Mouse (Mus musculus): ENCODE data around the gene Igf1r. TPM values are rescaled to one million over a fixed set of nuclear protein-coding genes. Genes with fewer than 3 reads are reported as not detected.
A peak's percentile ranks its signal among the peaks of the same experiment; 100 is the strongest.

The Igf1r gene
- polyA plus RNA-seq, 1 experiment from 2014 or later = 15.2 TPM

DNA sequence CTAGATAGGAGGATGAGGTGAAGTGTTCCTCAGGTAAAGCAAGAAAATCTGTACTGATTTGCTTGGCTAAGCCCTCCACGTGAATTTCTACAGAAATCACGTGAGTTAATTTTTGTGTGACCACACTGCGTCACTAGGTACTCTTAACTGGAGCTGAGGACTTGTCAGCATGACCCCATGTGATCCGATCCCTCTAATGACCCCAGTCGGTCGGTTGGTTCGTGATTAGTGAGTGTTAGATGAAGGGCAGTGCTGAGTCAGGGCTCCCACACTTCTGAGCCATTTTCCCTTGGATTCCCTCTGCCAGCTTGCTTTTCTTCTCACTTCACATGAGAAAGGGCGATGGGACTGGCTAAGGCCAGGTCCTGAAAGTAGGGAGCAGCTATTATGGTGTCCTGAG, 86.2 kb downstream of the Igf1r start:
- no peak for ATAC-seq
- Histone ChIP-seq H3K4me1 (replicated peaks) (no peaks in the 10 kb centered on the region), H3K27me3 (replicated peaks) (no peaks in the 10 kb centered on the region), H3K4me3 (replicated peaks) (no peak overlapping the region), H3K9ac (no peak overlapping the region), H3K9me3 (no peaks in the 10 kb centered on the region), H3K4me2 (replicated peaks) (no peak overlapping the region), H3K27ac (no peak overlapping the region), H3K36me3 (no peaks in the 10 kb centered on the region)
- 75% methylated on average over 8 of the region's 8 CpGs for WGBS

DNA sequence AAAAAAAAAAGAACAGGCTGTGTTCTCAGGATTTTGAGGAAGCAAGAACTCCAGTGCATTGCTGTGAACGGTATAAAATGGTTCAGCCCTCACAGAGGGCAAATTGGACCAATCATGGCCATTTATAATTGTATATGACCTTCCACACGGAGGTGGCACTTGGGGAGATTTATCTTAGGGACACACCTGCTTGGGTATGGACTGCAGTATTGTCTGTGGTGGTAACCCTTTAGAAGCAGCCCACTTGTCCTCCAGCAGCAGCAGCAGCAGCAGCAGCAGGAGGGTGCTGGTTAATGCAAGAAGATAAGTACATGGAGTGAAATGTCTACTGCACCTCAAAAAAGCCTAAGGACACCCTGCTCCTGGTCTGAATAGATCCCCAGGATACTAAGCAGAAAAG, 86.9 kb downstream of the Igf1r start:
- Histone ChIP-seq H3K9ac (no peak overlapping the region), H3K9me3 (no peaks in the 10 kb centered on the region), H3K36me3 (no peaks in the 10 kb centered on the region), H3K4me2 (replicated peaks) (no peak overlapping the region), H3K27ac (no peak overlapping the region), H3K4me3 (replicated peaks) (no peak overlapping the region), H3K4me1 (replicated peaks) (no peaks in the 10 kb centered on the region), H3K27me3 (replicated peaks) (no peaks in the 10 kb centered on the region)
- 46% methylated on average over 2 of the region's 2 CpGs for WGBS
- no peak for ATAC-seq

DNA sequence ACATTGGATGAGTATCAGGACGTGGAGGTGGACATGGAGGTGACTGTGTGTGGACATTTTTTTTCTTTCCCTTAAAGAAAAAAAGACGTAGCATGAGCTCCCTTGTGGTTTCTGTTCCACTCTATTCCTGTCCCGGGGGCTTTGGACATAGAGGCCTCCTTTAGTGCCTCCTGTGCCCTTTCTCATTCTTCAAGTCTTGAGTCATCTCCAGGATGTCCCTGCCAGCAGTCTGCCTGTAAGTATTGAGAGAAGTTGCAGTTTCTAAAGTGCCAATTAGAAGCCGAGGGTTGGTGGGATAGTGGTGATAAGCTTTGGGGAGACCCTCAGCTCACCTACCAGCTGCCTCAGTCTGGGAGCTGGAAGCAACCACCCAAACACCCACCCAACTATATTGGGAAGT, 92.0 kb downstream of the Igf1r start:
- H3K9me3 ChIP-seq = no peaks in the 10 kb centered on the region
- WGBS = 81% methylated on average over 4 of the region's 4 CpGs
- H3K9ac ChIP-seq = no peak overlapping the region
- H3K36me3 ChIP-seq = no peaks in the 10 kb centered on the region
- ATAC-seq = no peak
- no peak overlapping the region for H3K4me2 ChIP-seq (replicated peaks)
- no peak overlapping the region for H3K4me3 ChIP-seq (replicated peaks)
- H3K27ac ChIP-seq = no peak overlapping the region
- no peaks in the 10 kb centered on the region for H3K4me1 ChIP-seq (replicated peaks)
- H3K27me3 ChIP-seq (replicated peaks) = no peaks in the 10 kb centered on the region

DNA sequence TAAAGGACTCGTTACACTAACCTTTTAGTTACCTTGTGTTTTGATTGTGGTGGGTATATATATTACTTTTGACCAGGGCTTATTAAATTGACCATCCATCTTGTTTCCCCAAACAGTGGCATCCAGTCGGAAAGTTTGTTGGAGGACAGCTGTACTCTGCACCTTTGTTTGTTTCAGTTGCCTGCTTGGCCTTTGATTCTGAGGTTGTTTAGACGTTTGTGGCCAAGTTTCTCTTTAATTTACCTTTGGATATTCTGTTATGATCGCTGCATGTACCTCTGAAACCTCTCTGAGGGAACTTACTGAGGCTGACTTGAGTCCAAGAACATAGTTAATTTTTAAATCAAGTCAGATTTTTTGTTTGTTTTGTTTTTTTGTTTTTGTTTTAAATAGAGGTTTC, 94.5 kb downstream of the Igf1r start:
- Histone ChIP-seq H3K4me1 (replicated peaks) (no peaks in the 10 kb centered on the region), H3K27me3 (replicated peaks) (no peaks in the 10 kb centered on the region), H3K9ac (no peak overlapping the region), H3K4me2 (replicated peaks) (no peak overlapping the region), H3K27ac (no peak overlapping the region), H3K4me3 (replicated peaks) (no peak overlapping the region), H3K36me3 (no peaks in the 10 kb centered on the region), H3K9me3 (no peaks in the 10 kb centered on the region)
- no peak for ATAC-seq
- 56% methylated on average over 4 of the region's 4 CpGs for WGBS

DNA sequence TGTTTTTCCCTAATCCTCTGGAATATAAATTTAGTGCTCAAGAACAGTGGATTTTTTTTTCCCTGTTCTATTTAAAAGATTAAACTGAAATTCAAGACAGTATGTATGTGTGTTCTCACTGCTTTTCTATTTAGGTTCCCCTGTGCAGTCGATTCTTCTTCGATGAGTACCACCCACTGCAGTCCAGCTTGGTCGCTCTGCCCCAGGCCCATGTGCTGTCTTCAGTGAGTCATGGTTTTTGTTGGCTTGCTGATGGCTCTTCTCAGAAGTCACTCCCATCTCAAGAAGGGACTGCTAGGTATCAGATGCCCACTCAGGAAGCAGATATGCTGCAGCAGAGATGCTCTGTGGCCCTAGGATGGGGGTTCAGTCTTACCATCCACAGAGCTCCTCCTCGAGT, 95.9 kb downstream of the Igf1r start:
- Histone ChIP-seq H3K4me2 (replicated peaks) (no peak overlapping the region), H3K9me3 (no peaks in the 10 kb centered on the region)
- WGBS = 78% methylated on average over 4 of the region's 4 CpGs

DNA sequence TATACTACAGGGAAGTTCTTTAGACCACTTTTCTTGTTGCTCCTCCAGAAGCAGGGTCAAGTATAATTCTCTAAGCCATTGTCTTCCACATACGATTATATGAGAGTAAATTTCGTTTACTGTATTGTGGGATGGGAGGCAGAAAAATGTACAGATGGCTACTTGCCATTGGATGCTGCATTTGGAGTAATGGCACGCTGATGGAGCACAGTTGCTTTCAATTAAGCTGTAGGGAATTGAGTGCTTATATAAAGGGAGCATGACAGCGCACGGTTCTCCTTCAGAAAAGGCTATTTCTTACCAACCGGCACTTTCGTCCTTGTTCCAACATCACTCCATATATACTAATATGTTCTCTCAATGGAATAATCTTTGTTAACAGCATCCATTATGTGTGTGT, 96.4 kb downstream of the Igf1r start:
- Histone ChIP-seq H3K36me3 (no peaks in the 10 kb centered on the region), H3K9ac (no peak overlapping the region), H3K27me3 (replicated peaks) (no peaks in the 10 kb centered on the region), H3K4me3 (replicated peaks) (no peak overlapping the region), H3K4me1 (replicated peaks) (0 out of 2 replicates have a peak, but pooled peaks cover under 1% of the 10 kb centered on the region), H3K4me2 (replicated peaks) (no peak overlapping the region), H3K27ac (no peak overlapping the region), H3K9me3 (no peaks in the 10 kb centered on the region)
- ATAC-seq = no peak
- WGBS = 79% methylated on average over 7 of the region's 7 CpGs

More for the DNA sequence above, 95.9 kb downstream of the Igf1r start:
- Histone ChIP-seq H3K4me1 (replicated peaks) (no peaks in the 10 kb centered on the region), H3K27me3 (replicated peaks) (no peaks in the 10 kb centered on the region), H3K27ac (no peak overlapping the region), H3K9ac (no peak overlapping the region), H3K4me3 (replicated peaks) (no peak overlapping the region), H3K36me3 (no peaks in the 10 kb centered on the region)
- ATAC-seq = no peak

DNA sequence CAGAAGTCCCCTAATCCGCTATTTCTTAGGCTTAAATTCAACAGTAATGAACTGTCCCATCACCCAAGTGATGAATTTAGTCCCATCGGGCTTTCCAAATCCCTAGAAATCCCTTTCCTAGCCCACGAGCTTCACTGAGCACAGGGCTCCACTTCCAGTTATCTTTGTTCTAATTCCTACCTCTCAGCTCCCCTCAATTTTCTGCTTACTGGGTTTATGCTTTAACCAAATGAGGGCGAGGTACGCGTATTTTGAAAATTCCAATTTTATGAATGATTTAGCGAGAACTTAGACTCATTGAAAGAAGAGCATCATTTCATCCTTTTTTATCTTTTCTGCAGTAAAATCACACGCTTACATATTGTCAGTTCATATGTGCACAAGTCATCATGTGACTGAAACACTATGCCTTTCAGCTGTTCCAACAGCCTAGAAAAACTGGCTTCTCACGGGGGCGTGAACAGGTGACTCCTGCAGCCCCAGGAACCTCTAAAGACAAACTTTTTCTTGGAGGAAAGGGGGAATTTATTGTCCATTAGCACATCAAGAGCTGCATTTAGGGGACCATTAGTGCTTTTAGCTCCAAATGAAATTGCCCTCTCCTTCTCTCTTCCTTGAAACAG, 100.5 kb downstream of the Igf1r start:
- H3K4me2 ChIP-seq (replicated peaks) = no peak overlapping the region
- no peak overlapping the region for H3K27ac ChIP-seq
- H3K9me3 ChIP-seq = no peaks in the 10 kb centered on the region
- 83% methylated on average over 10 of the region's 10 CpGs for WGBS
- no peak overlapping the region for H3K4me3 ChIP-seq (replicated peaks)
- H3K36me3 ChIP-seq = no peaks in the 10 kb centered on the region
- no peak overlapping the region for H3K9ac ChIP-seq
- no peaks in the 10 kb centered on the region for H3K27me3 ChIP-seq (replicated peaks)
- 0 out of 2 replicates have a peak, but pooled peaks cover 6% of the 10 kb centered on the region for H3K4me1 ChIP-seq (replicated peaks)
- ATAC-seq = no peak

DNA sequence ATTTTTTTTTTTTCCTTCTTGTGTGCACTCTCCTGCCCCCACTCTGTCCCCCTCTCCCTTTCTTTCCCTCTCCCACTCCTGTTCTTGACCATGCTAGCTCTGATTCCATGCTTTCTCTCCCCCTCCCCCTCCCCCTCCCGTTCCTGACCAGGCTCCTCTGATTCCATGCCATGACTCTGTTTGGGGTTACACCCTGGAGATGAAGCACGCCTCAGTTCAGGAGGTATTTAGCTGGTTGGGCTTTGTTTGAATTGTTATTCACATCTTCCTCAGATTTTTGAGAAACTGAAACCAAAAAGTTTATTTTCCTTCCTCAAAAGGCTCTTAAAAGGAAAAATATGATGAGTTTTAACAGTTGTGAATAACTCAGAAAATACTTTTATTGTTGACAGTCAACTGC, 101.9 kb downstream of the Igf1r start:
- 33% methylated on average over 2 of the region's 2 CpGs for WGBS
- no peak for ATAC-seq
- no peak overlapping the region for H3K4me3 ChIP-seq (replicated peaks)
- no peaks in the 10 kb centered on the region for H3K9me3 ChIP-seq
- H3K4me1 ChIP-seq (replicated peaks) = 0 out of 2 replicates have a peak, but pooled peaks cover 6% of the 10 kb centered on the region
- no peak overlapping the region for H3K9ac ChIP-seq
- no peaks in the 10 kb centered on the region for H3K27me3 ChIP-seq (replicated peaks)
- H3K36me3 ChIP-seq = no peaks in the 10 kb centered on the region
- no peak overlapping the region for H3K27ac ChIP-seq
- H3K4me2 ChIP-seq (replicated peaks) = no peak overlapping the region

DNA sequence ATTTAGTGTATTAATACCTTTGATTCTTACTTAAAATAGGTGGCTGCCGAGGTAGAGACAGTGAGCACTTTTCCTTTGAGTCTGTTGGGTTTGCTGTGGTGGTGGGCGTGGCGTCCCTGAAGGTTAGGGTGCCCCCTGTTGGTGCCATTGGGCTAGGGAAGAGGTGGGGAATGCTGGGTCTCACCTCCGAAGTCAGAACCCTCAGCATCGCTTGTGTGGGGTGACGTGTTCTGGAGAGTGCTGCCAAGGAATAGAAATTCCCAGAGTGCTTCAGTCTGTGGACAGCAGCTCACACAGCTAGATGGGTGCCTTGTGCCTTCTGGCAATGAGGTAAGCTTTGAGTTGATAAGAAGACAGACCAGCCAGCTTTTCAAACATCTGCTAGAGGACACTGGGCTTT, 102.3 kb downstream of the Igf1r start:
- Histone ChIP-seq H3K27ac (no peak overlapping the region), H3K9ac (no peak overlapping the region), H3K9me3 (no peaks in the 10 kb centered on the region), H3K27me3 (replicated peaks) (no peaks in the 10 kb centered on the region), H3K4me1 (replicated peaks) (0 out of 2 replicates have a peak, but pooled peaks cover 6% of the 10 kb centered on the region), H3K4me3 (replicated peaks) (no peak overlapping the region), H3K36me3 (no peaks in the 10 kb centered on the region), H3K4me2 (replicated peaks) (no peak overlapping the region)
- no peak for ATAC-seq
- WGBS = 78% methylated on average over 6 of the region's 6 CpGs

DNA sequence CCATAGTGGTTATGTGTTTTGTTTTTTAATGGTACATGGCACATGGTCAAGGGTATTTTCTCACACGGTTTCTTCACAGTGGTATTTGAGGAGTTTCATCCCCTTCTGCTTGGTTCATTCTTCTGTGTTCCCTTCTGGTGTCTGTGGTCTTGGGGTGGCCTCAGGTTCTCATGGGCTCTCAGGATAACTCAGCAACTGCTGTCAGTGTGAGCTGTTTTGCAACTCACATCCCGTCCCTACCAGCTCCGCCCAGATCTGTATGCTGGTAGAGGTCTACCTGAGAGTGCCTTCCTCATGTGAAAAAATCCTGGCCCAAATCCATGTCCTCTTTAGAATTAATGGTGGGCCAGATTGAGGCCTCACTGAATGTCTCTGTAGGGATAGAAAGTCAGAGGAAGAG, 104.4 kb downstream of the Igf1r start:
- no peak overlapping the region for H3K4me3 ChIP-seq (replicated peaks)
- no peak overlapping the region for H3K9ac ChIP-seq
- 81% methylated on average over 3 of the region's 3 CpGs for WGBS
- no peaks in the 10 kb centered on the region for H3K27me3 ChIP-seq (replicated peaks)
- ATAC-seq = no peak
- no peak overlapping the region for H3K4me2 ChIP-seq (replicated peaks)
- H3K27ac ChIP-seq = no peak overlapping the region
- no peaks in the 10 kb centered on the region for H3K9me3 ChIP-seq
- H3K36me3 ChIP-seq = no peaks in the 10 kb centered on the region
- peaks cover 9% of the 10 kb centered on the region; the same call in 1 of the 2 replicates for H3K4me1 ChIP-seq (replicated peaks)

DNA sequence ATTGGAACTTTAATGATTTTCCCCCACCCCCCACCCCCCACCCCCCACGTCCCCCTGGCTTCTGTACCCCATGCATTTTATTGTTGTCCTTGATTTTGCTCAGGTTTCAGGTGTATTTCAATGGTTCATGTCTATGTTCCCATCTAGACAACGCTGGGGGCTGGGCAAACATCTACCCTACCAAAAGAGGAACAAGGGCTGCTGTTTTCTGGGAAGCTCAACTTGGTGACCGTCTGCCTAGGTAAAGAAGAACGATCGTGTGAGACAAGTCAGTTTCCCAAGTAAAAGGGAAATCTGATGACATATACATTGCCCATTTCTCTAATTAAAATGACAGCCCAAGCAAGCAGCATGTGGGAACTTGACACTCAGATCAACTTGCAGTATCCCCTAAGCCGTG, 107.1 kb downstream of the Igf1r start:
- H3K4me2 ChIP-seq (replicated peaks) = no peak overlapping the region
- 82% methylated on average over 6 of the region's 6 CpGs for WGBS
- H3K27ac ChIP-seq = no peak overlapping the region
- H3K9ac ChIP-seq = no peak overlapping the region
- H3K36me3 ChIP-seq = no peaks in the 10 kb centered on the region
- no peak for ATAC-seq
- H3K4me3 ChIP-seq (replicated peaks) = no peak overlapping the region
- no peaks in the 10 kb centered on the region for H3K9me3 ChIP-seq
- no peaks in the 10 kb centered on the region for H3K27me3 ChIP-seq (replicated peaks)
- H3K4me1 ChIP-seq (replicated peaks) = peaks cover 19% of the 10 kb centered on the region

DNA sequence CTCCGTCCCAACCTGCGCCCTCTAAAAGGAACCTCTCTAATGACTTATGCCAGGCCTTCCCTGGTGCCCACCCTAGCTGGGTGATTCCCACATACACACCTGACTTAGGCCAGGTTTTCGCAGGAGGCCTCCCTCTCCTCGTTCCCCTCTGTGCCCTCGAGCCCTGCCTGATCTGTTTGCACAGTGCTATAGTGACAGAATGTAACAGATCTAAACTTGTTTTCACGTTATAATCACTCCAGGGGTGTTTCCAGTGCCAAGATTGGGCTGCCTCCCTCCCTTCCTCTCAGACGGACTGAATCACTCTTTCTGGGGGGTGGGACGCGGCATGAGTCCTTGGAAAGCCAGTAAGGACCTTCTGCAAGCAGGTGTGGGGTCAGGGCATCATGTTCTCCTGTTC, 108.8 kb downstream of the Igf1r start:
- Histone ChIP-seq H3K27me3 (replicated peaks) (no peaks in the 10 kb centered on the region), H3K36me3 (no peaks in the 10 kb centered on the region), H3K9ac (no peak overlapping the region), H3K27ac (no peak overlapping the region), H3K4me3 (replicated peaks) (no peak overlapping the region), H3K4me2 (replicated peaks) (no peak overlapping the region), H3K4me1 (replicated peaks) (peaks cover 26% of the 10 kb centered on the region), H3K9me3 (no peaks in the 10 kb centered on the region)
- 70% methylated on average over 9 of the region's 9 CpGs for WGBS
- 0 out of 2 replicates have a peak, but pooled peaks have one; percentile 21 for ATAC-seq

DNA sequence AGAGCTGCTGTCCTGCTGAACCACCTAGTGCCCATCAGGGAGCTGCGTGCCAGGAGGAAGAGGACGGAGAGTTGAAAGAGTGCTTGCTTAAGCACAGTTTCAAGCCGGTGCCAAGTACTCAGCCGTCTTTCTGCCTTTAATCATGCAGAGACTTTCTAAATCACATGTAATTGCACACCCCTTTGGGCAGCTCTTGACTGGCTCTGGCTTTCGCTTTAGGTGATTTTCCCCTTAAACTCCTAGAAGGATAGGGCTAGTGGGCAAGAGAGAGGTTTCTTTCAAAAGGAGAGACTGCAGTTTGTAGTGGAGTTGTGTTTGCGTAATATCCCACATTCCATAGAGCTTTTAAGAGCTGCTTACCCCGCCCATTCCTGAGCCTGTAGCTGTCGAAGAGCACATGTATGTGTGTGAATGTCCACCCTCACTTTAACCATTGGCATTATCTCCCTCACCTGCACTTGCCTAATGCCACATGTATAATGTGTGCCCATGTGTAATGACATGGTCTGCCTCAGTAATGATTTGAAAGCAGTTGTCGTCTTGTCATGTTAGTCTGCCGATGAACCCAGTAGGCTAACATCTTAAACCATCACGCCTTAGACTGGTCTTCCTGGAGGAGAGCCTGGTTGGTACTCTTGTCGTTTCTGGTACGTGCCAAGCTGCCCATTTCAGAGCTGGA, 109.7 kb downstream of the Igf1r start:
- no peak overlapping the region for H3K4me2 ChIP-seq (replicated peaks)
- H3K9ac ChIP-seq = no peak overlapping the region
- H3K27me3 ChIP-seq (replicated peaks) = no peaks in the 10 kb centered on the region
- no peaks in the 10 kb centered on the region for H3K36me3 ChIP-seq
- H3K9me3 ChIP-seq = no peaks in the 10 kb centered on the region
- WGBS = 69% methylated on average over 13 of the region's 13 CpGs
- no peak overlapping the region for H3K4me3 ChIP-seq (replicated peaks)
- no peak for ATAC-seq
- peaks cover 26% of the 10 kb centered on the region for H3K4me1 ChIP-seq (replicated peaks)
- H3K27ac ChIP-seq = no peak overlapping the region

All from intestine, embryonic 15.5 days (tissue).